Mouse (Mus musculus) stomach, postnatal 0 days (tissue): Measurements from ENCODE around the gene Azin2.

ENCODE experiments used
- CTCF ChIP-seq: IDR thresholded peaks from 2 replicates; pipeline ENCODE4 v1.5.1; 2016; ENCODE audit warnings: antibody characterized with exemption, low read depth, mild to moderate bottlenecking, moderate library complexity
- EP300 ChIP-seq: optimal IDR thresholded peaks from 2 replicates; pipeline ENCODE3; 2016; ENCODE audit warnings: antibody characterized with exemption

DNA sequence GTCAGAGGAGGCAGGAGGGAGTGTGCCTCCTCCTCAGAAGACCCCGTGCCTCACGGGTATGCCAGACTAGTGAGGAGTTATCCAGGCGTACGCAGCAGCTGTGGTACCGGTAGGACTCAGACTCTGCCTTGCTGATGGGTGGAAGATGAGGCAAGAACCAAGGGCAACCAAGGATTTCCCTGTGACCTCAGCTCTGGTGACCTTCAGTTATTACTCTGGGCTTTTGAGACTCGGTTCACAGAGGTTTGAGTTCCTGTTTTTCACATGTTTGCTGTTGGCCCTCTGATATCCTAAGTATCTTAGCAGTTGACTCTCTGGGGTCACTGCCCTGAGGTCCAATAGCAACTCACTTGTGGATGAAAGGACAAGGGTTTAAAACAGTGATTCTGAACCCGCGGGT lies 41.5 kb upstream of the Azin2 start:
- TF ChIP-seq CTCF (no peak), EP300 (no peak)
